Mouse (Mus musculus): Measurements from ENCODE around the gene Hnrnpa0. TPM values are rescaled to one million over a fixed set of nuclear protein-coding genes. Genes with fewer than 3 reads are reported as not detected.

The Hnrnpa0 gene
- total RNA-seq, 2 experiments from 2014 or later, result 191 to 196 TPM

- DNase-seq, result no peak
Observed at GRCm38 (mm10) chr13:58126862-58127765, 1.2 kb downstream of the Hnrnpa0 start.

DNA sequence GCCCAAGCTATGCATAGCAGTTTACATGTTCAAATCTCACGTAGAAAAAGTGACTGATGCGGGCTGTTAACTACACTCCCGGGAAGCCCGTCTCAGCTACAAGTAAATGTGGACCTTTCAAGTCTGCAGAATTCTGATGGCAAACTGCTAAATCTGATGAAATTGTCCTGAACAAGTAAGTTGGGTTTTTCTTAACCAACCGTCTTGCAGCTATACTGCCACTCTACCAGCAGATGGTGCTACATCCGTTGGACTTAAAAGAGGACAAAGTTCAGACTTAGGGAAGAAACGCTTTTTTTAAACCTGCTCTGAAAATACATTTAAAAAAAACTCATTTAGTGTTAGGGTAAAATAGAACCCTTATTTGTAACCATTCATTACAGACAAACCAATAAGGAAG, 2.2 kb downstream of the Hnrnpa0 start:
- peak; percentile 56 for DNase-seq

- no peak for DNase-seq
Observed at GRCm38 (mm10) chr13:58124989-58125388, 3.4 kb downstream of the Hnrnpa0 start.

- DNase-seq, result no peak
Observed at GRCm38 (mm10) chr13:58124278-58124677, 4.1 kb downstream of the Hnrnpa0 start.

DNA sequence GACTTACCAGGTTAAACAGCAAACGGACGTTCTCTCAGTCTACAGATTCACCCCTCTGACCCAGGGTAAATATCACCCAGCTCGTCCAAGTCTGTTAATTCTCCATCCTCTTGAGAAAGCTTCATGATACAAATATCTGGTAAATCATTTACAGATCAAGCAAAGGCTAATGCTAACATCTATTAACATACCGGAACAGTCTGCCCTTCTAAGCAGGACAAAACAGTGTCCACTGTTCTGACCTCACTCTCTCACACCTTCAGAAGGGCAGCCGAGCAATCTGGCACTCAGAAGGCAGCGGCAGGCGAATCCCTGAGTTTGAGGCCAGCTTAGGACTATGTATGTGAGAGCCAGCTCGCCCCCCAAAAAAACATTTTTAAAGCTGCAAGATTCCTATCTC, 5.0 kb downstream of the Hnrnpa0 start:
- DNase-seq, result no peak

DNA sequence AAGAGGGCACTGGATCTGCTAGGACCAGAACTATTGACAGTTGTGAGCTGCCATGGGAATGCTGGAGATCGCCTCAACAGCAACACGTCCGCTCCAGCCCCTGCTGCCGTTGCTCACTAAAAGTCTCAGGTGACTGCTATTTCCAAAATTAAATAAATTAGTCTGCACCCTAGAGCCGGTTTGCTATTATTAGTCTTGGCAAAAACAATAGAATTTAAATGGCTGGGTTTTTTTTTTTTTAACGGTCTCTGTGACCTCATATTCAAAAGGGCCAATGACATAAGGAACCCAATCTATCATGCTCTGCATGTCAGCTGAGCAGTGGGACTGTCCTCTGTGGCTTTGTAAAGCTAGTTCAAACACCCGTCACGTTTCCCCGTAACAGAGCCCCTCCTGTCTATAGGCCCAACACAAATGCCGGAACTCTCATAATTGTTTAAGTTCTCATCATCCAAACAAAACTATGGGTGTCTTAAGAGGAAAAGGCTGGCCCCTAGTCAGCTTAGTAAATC, 5.5 kb downstream of the Hnrnpa0 start:
- peak; percentile 40 for DNase-seq

DNA sequence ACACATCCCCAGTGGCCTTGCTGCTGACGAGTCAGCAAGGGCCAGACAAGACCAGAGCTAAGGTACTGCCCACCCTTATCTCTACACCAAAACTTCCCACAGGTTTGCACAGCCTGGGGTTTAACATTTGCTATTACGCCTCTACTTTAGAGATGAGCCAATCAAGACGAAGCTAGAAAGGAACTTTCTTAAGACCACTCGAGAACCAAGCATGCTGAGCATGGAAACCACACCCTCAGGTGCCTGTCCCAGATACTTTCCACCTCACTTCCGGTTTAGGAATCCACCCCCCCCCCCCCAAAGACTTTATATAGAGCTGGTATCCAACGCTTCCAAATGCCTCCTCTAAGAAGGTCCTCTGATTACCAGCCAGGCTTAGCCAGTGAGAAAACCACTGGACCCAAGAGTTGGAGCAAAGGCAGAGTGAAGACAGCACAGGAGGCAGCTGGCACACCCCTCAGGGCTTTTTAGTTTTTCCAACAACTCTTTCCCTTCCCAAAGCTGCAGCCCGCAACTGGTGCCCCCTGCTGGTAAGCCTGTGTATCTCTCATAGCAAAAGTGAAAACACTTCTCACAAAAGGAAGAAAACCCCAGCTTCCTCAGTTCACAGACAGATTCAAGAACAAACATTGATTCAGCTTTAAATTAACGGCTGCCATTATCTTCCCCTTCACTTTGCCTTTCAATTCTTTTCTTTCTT, 10.9 kb downstream of the Hnrnpa0 start:
- DNase-seq, result peak; percentile 89

- no peak for DNase-seq
Observed at GRCm38 (mm10) chr13:58116801-58117200, 11.6 kb downstream of the Hnrnpa0 start.

GRCm38 (mm10) chr13:58115227-58115626, 13.1 kb downstream of the Hnrnpa0 start:
- DNase-seq, result peak; percentile 63

- DNase-seq, result peak; percentile 74
Observed at GRCm38 (mm10) chr13:58113061-58113900, 15.1 kb downstream of the Hnrnpa0 start, which contains the start of gene Klhl3. TSS of gene Klhl3 (minus strand) at chr13:58113592.

- peak; percentile 25 for DNase-seq
Observed at GRCm38 (mm10) chr13:58112601-58113041, 15.7 kb downstream of the Hnrnpa0 start.

- no peak for DNase-seq
Observed at GRCm38 (mm10) chr13:58112191-58112590, 16.2 kb downstream of the Hnrnpa0 start.

- no peak for DNase-seq
Observed at GRCm38 (mm10) chr13:58111306-58111705, 17.1 kb downstream of the Hnrnpa0 start.

- DNase-seq, result no peak
Observed at GRCm38 (mm10) chr13:58090643-58091042, 37.7 kb downstream of the Hnrnpa0 start.

DNA sequence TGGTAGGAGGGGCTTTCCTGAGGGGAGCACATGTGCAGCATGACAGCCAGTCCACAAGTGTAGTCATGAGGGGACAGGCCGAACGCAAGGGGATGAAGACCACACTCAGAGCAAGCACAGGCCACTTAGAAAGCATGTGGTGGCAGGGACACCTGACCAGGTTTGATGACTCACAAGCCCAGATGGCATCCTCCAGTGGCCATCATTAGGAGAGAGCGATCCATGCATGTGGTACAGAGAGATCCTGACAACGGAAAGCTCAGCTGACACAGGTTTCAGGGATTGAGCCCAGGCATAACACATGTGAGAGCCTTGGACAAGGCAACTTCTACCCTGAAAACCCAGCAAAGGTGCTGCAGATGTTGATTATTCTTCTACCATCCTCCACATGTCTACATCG, 44.0 kb downstream of the Hnrnpa0 start:
- DNase-seq, result no peak

GRCm38 (mm10) chr13:58083521-58083920, 44.8 kb downstream of the Hnrnpa0 start:
- DNase-seq, result no peak

DNA sequence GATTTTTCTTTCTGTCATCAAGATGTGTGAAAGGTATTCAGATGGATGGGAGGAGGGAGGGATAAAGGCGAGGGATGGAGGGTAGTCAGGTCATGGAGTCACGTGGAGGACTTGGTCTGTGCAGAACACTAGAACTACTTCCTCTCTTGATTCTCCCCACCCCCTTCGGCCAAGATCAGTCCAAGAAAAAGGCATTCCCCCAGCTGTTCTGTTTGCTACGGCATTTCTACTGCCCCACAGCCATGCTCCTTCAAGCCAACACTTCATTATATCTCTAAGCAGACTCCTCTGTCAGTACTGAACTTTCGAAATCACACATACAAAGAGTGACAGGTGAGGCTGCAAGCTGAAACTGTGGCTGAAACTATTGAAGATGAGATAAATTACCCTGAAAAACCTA, 45.3 kb downstream of the Hnrnpa0 start:
- no peak for DNase-seq

GRCm38 (mm10) chr13:58078361-58078760, 50.0 kb downstream of the Hnrnpa0 start:
- no peak for DNase-seq
